Mouse (Mus musculus) hindbrain, embryonic 14.5 days (tissue): ENCODE results near the gene Hsdl2. TPM values are rescaled to one million over a fixed set of nuclear protein-coding genes. Genes with fewer than 3 reads are reported as not detected.
A peak's percentile ranks its signal among the peaks of the same experiment; 100 is the strongest.

ENCODE experiments used
- ATAC-seq: fragments of 200-750 bp; cut with Nextera tagmentation; 2 replicates; pipeline ENCODE4 v1.8.0; 2017; ENCODE audit warnings: moderate number of reproducible peaks, mild to moderate bottlenecking, moderate TSS enrichment, moderate library complexity; ENCODE audit not compliant: low FRiP score
- DNase-seq: peaks from one replicate; pipeline ENCODE4 v3.0.0-alpha.2; 2015; ENCODE audit warnings: low spot score
- H3K27ac ChIP-seq: fragments of 300-500 bp; sonication (generic); 2 replicates; pipeline ENCODE4 v1.5.1; 2014; ENCODE audit warnings: mild to moderate bottlenecking, moderate library complexity
- H3K27me3 ChIP-seq: fragments of 300-500 bp; sonication (generic); 2 replicates; pipeline ENCODE4 v1.6.1; 2014; ENCODE audit warnings: mild to moderate bottlenecking, low read length, mixed read lengths; ENCODE audit not compliant: control insufficient read depth, insufficient read depth
- H3K36me3 ChIP-seq: fragments of 300-500 bp; sonication (generic); replicated peaks from 2 replicates; pipeline ENCODE4 v1.6.1; 2014; ENCODE audit not compliant: control insufficient read depth, insufficient read depth
- H3K4me1 ChIP-seq: fragments of 300-500 bp; sonication (generic); replicated peaks from 2 replicates; pipeline ENCODE4 v1.6.1; 2014; ENCODE audit warnings: antibody characterized with exemption, low read length, mixed read lengths; ENCODE audit not compliant: control insufficient read depth, insufficient read depth
- H3K4me2 ChIP-seq: fragments of 300-500 bp; sonication (generic); replicated peaks from 2 replicates; pipeline ENCODE4 v1.6.1; 2014; ENCODE audit warnings: mild to moderate bottlenecking, moderate library complexity
- H3K4me3 ChIP-seq: fragments of 300-500 bp; sonication (generic); replicated peaks from 2 replicates; pipeline ENCODE4 v1.5.1; 2014; ENCODE audit warnings: mild to moderate bottlenecking, low read length
- H3K9ac ChIP-seq: fragments of 300-500 bp; sonication (generic); 2 replicates; pipeline ENCODE4 v1.6.1; 2014
- H3K9me3 ChIP-seq: fragments of 300-500 bp; sonication (generic); 2 replicates; pipeline ENCODE4 v1.6.1; 2016; ENCODE audit warnings: low read length; ENCODE audit not compliant: control insufficient read depth
- WGBS: fragments of 180-500 bp; shearing (Covaris S2); extraction: QIAGEN DNeasy Blood & Tissue Kit; methylation state at CpG from one replicate; pipeline ENCODE4 v1.1.7; 2014; 5-methylcytosine and 5-hydroxymethylcytosine counted together
- polyA plus RNA-seq: library from polyadenylated mRNA; unstranded; fragments of >200 nt; fragmentation: Nextera tagmentation; extraction: Ambion mirVana; gene quantifications from 2 replicates; pipeline ENCODE4 v1.2.1, GENCODE M21; 2014

The Hsdl2 gene
- polyA plus RNA-seq, 1 experiment from 2014 or later: 38.1 TPM

- Histone ChIP-seq H3K27me3 (no peaks in the 10 kb centered on the region), H3K9ac (no peak overlapping the region), H3K27ac (no peak overlapping the region), H3K4me2 (no peak overlapping the region), H3K9me3 (no peaks in the 10 kb centered on the region), H3K4me3 (no peak overlapping the region), H3K36me3 (no peaks in the 10 kb centered on the region), H3K4me1 (peaks cover 24% of the 10 kb centered on the region)
- no peak for DNase-seq
- no peak for ATAC-seq
- 60% methylated on average over 1 of the region's 1 CpGs for WGBS
These were observed 53.2 kb downstream of the Hsdl2 start for GRCm38 (mm10) chr4:59634532-59634931.

GRCm38 (mm10) chr4:59639163-59639562, 57.8 kb downstream of the Hsdl2 start:
- no peak overlapping the region for H3K9ac ChIP-seq
- no peak overlapping the region for H3K4me2 ChIP-seq
- H3K36me3 ChIP-seq: no peaks in the 10 kb centered on the region
- peaks cover 17% of the 10 kb centered on the region for H3K4me1 ChIP-seq
- no peaks in the 10 kb centered on the region for H3K9me3 ChIP-seq
- no peak overlapping the region for H3K27ac ChIP-seq
- ATAC-seq (no peak), DNase-seq (no peak)
- H3K27me3 ChIP-seq: no peaks in the 10 kb centered on the region
- no peak overlapping the region for H3K4me3 ChIP-seq

- DNase-seq (no peak), ATAC-seq (no peak)
- Histone ChIP-seq H3K27me3 (no peaks in the 10 kb centered on the region), H3K4me1 (peaks cover 20% of the 10 kb centered on the region), H3K4me2 (no peak overlapping the region), H3K9me3 (no peaks in the 10 kb centered on the region), H3K9ac (no peak overlapping the region), H3K4me3 (no peak overlapping the region), H3K36me3 (no peaks in the 10 kb centered on the region), H3K27ac (no peak overlapping the region)
- WGBS: 88% methylated on average over 2 of the region's 2 CpGs
These were observed 59.4 kb downstream of the Hsdl2 start for GRCm38 (mm10) chr4:59640720-59641119.

- no peaks in the 10 kb centered on the region for H3K36me3 ChIP-seq
- H3K27me3 ChIP-seq: no peaks in the 10 kb centered on the region
- no peak overlapping the region for H3K9ac ChIP-seq
- no peak for DNase-seq
- no peak overlapping the region for H3K4me3 ChIP-seq
- no peaks in the 10 kb centered on the region for H3K9me3 ChIP-seq
- WGBS: 87% methylated on average over 3 of the region's 3 CpGs
- H3K27ac ChIP-seq: no peak overlapping the region
- H3K4me2 ChIP-seq: no peak overlapping the region
- peaks cover 17% of the 10 kb centered on the region; the same call in 1 of the 2 replicates for H3K4me1 ChIP-seq
- no peak for ATAC-seq
These were observed 60.7 kb downstream of the Hsdl2 start for GRCm38 (mm10) chr4:59642039-59642438.

- Histone ChIP-seq H3K27me3 (no peaks in the 10 kb centered on the region), H3K27ac (no peak overlapping the region), H3K4me1 (peaks cover 17% of the 10 kb centered on the region; the same call in 1 of the 2 replicates), H3K36me3 (no peaks in the 10 kb centered on the region), H3K9ac (no peak overlapping the region), H3K4me2 (no peak overlapping the region), H3K9me3 (no peaks in the 10 kb centered on the region), H3K4me3 (no peak overlapping the region)
- ATAC-seq: no peak
- WGBS: 89% methylated on average over 2 of the region's 2 CpGs
- no peak for DNase-seq
These were observed 61.3 kb downstream of the Hsdl2 start for GRCm38 (mm10) chr4:59642657-59643056.

- DNase-seq (no peak), ATAC-seq (no peak)
- Histone ChIP-seq H3K4me2 (no peak overlapping the region), H3K27ac (0 out of 2 replicates have a peak overlapping the region, but pooled peaks have one; percentile 21), H3K9me3 (no peaks in the 10 kb centered on the region), H3K9ac (no peak overlapping the region), H3K36me3 (no peaks in the 10 kb centered on the region), H3K4me1 (peaks cover 11% of the 10 kb centered on the region; the same call in 1 of the 2 replicates), H3K4me3 (no peak overlapping the region), H3K27me3 (no peaks in the 10 kb centered on the region)
- WGBS: 84% methylated on average over 3 of the region's 3 CpGs
These were observed 63.1 kb downstream of the Hsdl2 start for GRCm38 (mm10) chr4:59644431-59644830.

GRCm38 (mm10) chr4:59644992-59645391, 63.6 kb downstream of the Hsdl2 start:
- H3K4me2 ChIP-seq: no peak overlapping the region
- DNase-seq (no peak), ATAC-seq (peak; percentile 67; the same call in 1 of the 2 replicates)
- H3K27me3 ChIP-seq: no peaks in the 10 kb centered on the region
- no peaks in the 10 kb centered on the region for H3K36me3 ChIP-seq
- no peak overlapping the region for H3K9ac ChIP-seq
- no peak overlapping the region for H3K27ac ChIP-seq
- 33% methylated on average over 4 of the region's 4 CpGs for WGBS
- peaks cover 11% of the 10 kb centered on the region; the same call in 1 of the 2 replicates for H3K4me1 ChIP-seq
- H3K9me3 ChIP-seq: no peaks in the 10 kb centered on the region
- no peak overlapping the region for H3K4me3 ChIP-seq

- Histone ChIP-seq H3K27ac (no peak overlapping the region), H3K9ac (no peak overlapping the region), H3K36me3 (no peaks in the 10 kb centered on the region), H3K4me2 (no peak overlapping the region), H3K4me3 (no peak overlapping the region), H3K27me3 (no peaks in the 10 kb centered on the region), H3K4me1 (peaks cover 11% of the 10 kb centered on the region; the same call in 1 of the 2 replicates), H3K9me3 (no peaks in the 10 kb centered on the region)
- ATAC-seq (no peak), DNase-seq (no peak)
- 88% methylated on average over 2 of the region's 2 CpGs for WGBS
These were observed 64.2 kb downstream of the Hsdl2 start for GRCm38 (mm10) chr4:59645610-59646009.

- H3K27me3 ChIP-seq: no peaks in the 10 kb centered on the region
- ATAC-seq: no peak
- no peaks in the 10 kb centered on the region for H3K9me3 ChIP-seq
- peaks cover 11% of the 10 kb centered on the region; the same call in 1 of the 2 replicates for H3K4me1 ChIP-seq
- H3K9ac ChIP-seq: no peak overlapping the region
- no peak overlapping the region for H3K27ac ChIP-seq
- 95% methylated on average over 10 of the region's 10 CpGs for WGBS
- H3K36me3 ChIP-seq: no peaks in the 10 kb centered on the region
- H3K4me3 ChIP-seq: no peak overlapping the region
- H3K4me2 ChIP-seq: no peak overlapping the region
- DNase-seq: no peak
These were observed 64.8 kb downstream of the Hsdl2 start for GRCm38 (mm10) chr4:59646020-59646696.
